Mouse (Mus musculus): ENCODE measurements at regions not wholly inside any gene's neighbourhood (a gene's known extent, or its start where the extent isn't known, plus 50 kb on each side); places are given as distances from the start of the nearest gene placed in this dataset.

GRCm38 (mm10) chr13:51277515-51277914 is 106.7 kb downstream of the Nxnl2 start:
- Histone ChIP-seq H3K4me1 (replicated peaks; ENCODE audit: control insufficient read depth, insufficient read depth, low read length) (peaks cover 4% of the 10 kb centered on the region; the same call in 1 of the 2 replicates), H3K9ac (ENCODE audit: low read depth, low read length) (no peak overlapping the region), H3K4me2 (replicated peaks; ENCODE audit: low read depth) (no peak overlapping the region), H3K9me3 (ENCODE audit: control insufficient read depth) (no peaks in the 10 kb centered on the region), H3K27me3 (replicated peaks; ENCODE audit: control insufficient read depth, insufficient read depth, low read length) (no peaks in the 10 kb centered on the region), H3K4me3 (ENCODE audit: low read depth, low read length) (no peak overlapping the region), H3K36me3 (ENCODE audit: control insufficient read depth, insufficient read depth) (no peaks in the 10 kb centered on the region), H3K27ac (ENCODE audit: low read depth, low read length) (no peak overlapping the region)
- TF ChIP-seq CTCF (IDR thresholded peaks at IDR 0.05; ENCODE audit: low read depth): no peak
- WGBS: 52% methylated on average over 10 of the region's 10 CpGs
- ATAC-seq: no peak

GRCm38 (mm10) chr13:51279642-51280387 is 109.0 kb downstream of the Nxnl2 start:
- Histone ChIP-seq H3K27me3 (replicated peaks; ENCODE audit: control insufficient read depth, insufficient read depth, low read length) (no peaks in the 10 kb centered on the region), H3K4me3 (ENCODE audit: low read depth, low read length) (no peak overlapping the region), H3K4me2 (replicated peaks; ENCODE audit: low read depth) (no peak overlapping the region), H3K9ac (ENCODE audit: low read depth, low read length) (no peak overlapping the region), H3K27ac (ENCODE audit: low read depth, low read length) (no peak overlapping the region; the same call in 1 of the 2 replicates), H3K36me3 (ENCODE audit: control insufficient read depth, insufficient read depth) (no peaks in the 10 kb centered on the region), H3K9me3 (ENCODE audit: control insufficient read depth) (0 out of 2 replicates have a peak, but pooled peaks cover 4% of the 10 kb centered on the region), H3K4me1 (replicated peaks; ENCODE audit: control insufficient read depth, insufficient read depth, low read length) (peaks cover 4% of the 10 kb centered on the region; the same call in 1 of the 2 replicates)
- TF ChIP-seq CTCF (IDR thresholded peaks at IDR 0.05; ENCODE audit: low read depth): no peak
- no peak for ATAC-seq
- 31% methylated on average over 8 of the region's 8 CpGs for WGBS

GRCm38 (mm10) chr13:51280388-51280753 is 109.5 kb downstream of the Nxnl2 start:
- Histone ChIP-seq H3K4me1 (replicated peaks; ENCODE audit: control insufficient read depth, insufficient read depth, low read length) (peaks cover 4% of the 10 kb centered on the region; the same call in 1 of the 2 replicates), H3K4me3 (ENCODE audit: low read depth, low read length) (no peak overlapping the region), H3K27me3 (replicated peaks; ENCODE audit: control insufficient read depth, insufficient read depth, low read length) (no peaks in the 10 kb centered on the region), H3K36me3 (ENCODE audit: control insufficient read depth, insufficient read depth) (no peaks in the 10 kb centered on the region), H3K27ac (ENCODE audit: low read depth, low read length) (no peak overlapping the region; the same call in 1 of the 2 replicates), H3K9ac (ENCODE audit: low read depth, low read length) (no peak overlapping the region), H3K4me2 (replicated peaks; ENCODE audit: low read depth) (no peak overlapping the region), H3K9me3 (ENCODE audit: control insufficient read depth) (0 out of 2 replicates have a peak, but pooled peaks cover 4% of the 10 kb centered on the region)
- 59% methylated on average over 8 of the region's 8 CpGs for WGBS
- ATAC-seq: no peak
- TF ChIP-seq CTCF (IDR thresholded peaks at IDR 0.05; ENCODE audit: low read depth): no peak

GRCm38 (mm10) chr13:51284679-51285078 is 113.9 kb downstream of the Nxnl2 start:
- no peak overlapping the region for H3K27ac ChIP-seq (ENCODE audit: low read depth, low read length)
- no peak for TF ChIP-seq CTCF (IDR thresholded peaks at IDR 0.05; ENCODE audit: low read depth)
- H3K4me1 ChIP-seq (replicated peaks; ENCODE audit: control insufficient read depth, insufficient read depth, low read length): peaks cover 3% of the 10 kb centered on the region; the same call in 1 of the 2 replicates
- ATAC-seq: no peak
- H3K9ac ChIP-seq (ENCODE audit: low read depth, low read length): no peak overlapping the region
- H3K9me3 ChIP-seq (ENCODE audit: control insufficient read depth): 0 out of 2 replicates have a peak, but pooled peaks cover 4% of the 10 kb centered on the region
- no peak overlapping the region for H3K4me2 ChIP-seq (replicated peaks; ENCODE audit: low read depth)
- no peak overlapping the region for H3K4me3 ChIP-seq (ENCODE audit: low read depth, low read length)
- no peaks in the 10 kb centered on the region for H3K36me3 ChIP-seq (ENCODE audit: control insufficient read depth, insufficient read depth)
- no peaks in the 10 kb centered on the region for H3K27me3 ChIP-seq (replicated peaks; ENCODE audit: control insufficient read depth, insufficient read depth, low read length)

- 67% methylated on average over 4 of the region's 4 CpGs for WGBS
- ATAC-seq: no peak
Observed at GRCm38 (mm10) chr13:51289442-51289841, 118.6 kb downstream of the Nxnl2 start.

GRCm38 (mm10) chr13:51290021-51290424 is 118.4 kb upstream of the S1pr3 start:
- H3K4me1 ChIP-seq (replicated peaks; ENCODE audit: control insufficient read depth, insufficient read depth, low read length): no peaks in the 10 kb centered on the region
- WGBS: 78% methylated on average over 7 of the region's 7 CpGs

More at GRCm38 (mm10) chr13:51289442-51289841, 118.6 kb downstream of the Nxnl2 start:
- H3K9ac ChIP-seq (ENCODE audit: low read depth, low read length): no peak overlapping the region
- H3K4me2 ChIP-seq (replicated peaks; ENCODE audit: low read depth): no peak overlapping the region
- H3K9me3 ChIP-seq (ENCODE audit: control insufficient read depth): 0 out of 2 replicates have a peak, but pooled peaks cover 1% of the 10 kb centered on the region
- no peak for TF ChIP-seq CTCF (IDR thresholded peaks at IDR 0.05; ENCODE audit: low read depth)
- no peaks in the 10 kb centered on the region for H3K36me3 ChIP-seq (ENCODE audit: control insufficient read depth, insufficient read depth)
- no peak overlapping the region for H3K4me3 ChIP-seq (ENCODE audit: low read depth, low read length)
- H3K4me1 ChIP-seq (replicated peaks; ENCODE audit: control insufficient read depth, insufficient read depth, low read length): no peaks in the 10 kb centered on the region
- H3K27me3 ChIP-seq (replicated peaks; ENCODE audit: control insufficient read depth, insufficient read depth, low read length): no peaks in the 10 kb centered on the region
- no peak overlapping the region for H3K27ac ChIP-seq (ENCODE audit: low read depth, low read length)

More at GRCm38 (mm10) chr13:51290021-51290424, 118.4 kb upstream of the S1pr3 start:
- H3K27ac ChIP-seq (ENCODE audit: low read depth, low read length): no peak overlapping the region
- no peak for TF ChIP-seq CTCF (IDR thresholded peaks at IDR 0.05; ENCODE audit: low read depth)
- H3K27me3 ChIP-seq (replicated peaks; ENCODE audit: control insufficient read depth, insufficient read depth, low read length): no peaks in the 10 kb centered on the region
- H3K36me3 ChIP-seq (ENCODE audit: control insufficient read depth, insufficient read depth): no peaks in the 10 kb centered on the region
- no peak overlapping the region for H3K4me2 ChIP-seq (replicated peaks; ENCODE audit: low read depth)
- no peaks in the 10 kb centered on the region for H3K9me3 ChIP-seq (ENCODE audit: control insufficient read depth)
- no peak overlapping the region for H3K9ac ChIP-seq (ENCODE audit: low read depth, low read length)
- no peak for ATAC-seq
- no peak overlapping the region for H3K4me3 ChIP-seq (ENCODE audit: low read depth, low read length)
